Mouse (Mus musculus) gastrocnemius, postnatal 36 days (tissue): Measurements from ENCODE around the gene Usp33. TPM values are rescaled to one million over a fixed set of nuclear protein-coding genes. Genes with fewer than 3 reads are reported as not detected.

Experiments
- DNase-seq, 2 experiments: peaks; one replicate each; pipeline ENCODE4 v3.0.0; 2022
- intact Hi-C: fragments of 180-260 bp; cut with DNase I; formaldehyde crosslinking; loops from one replicate; pipeline ENCODE4 v1.15.1; 2025
- total RNA-seq, 2 experiments: library from RNA; stranded (reverse); gene quantifications; 2 replicates each; pipeline ENCODE4 v1.2.3; 2021

The Usp33 gene
- total RNA-seq, 2 experiments from 2014 or later, result 17.9 to 19.4 TPM

- DNase-seq, result no peak
- intact Hi-C loops, result no loop called here
These were observed 10.2 kb upstream of the Usp33 start for GRCm38 (mm10) chr3:152336085-152336484.

GRCm38 (mm10) chr3:152339862-152340557, 6.3 kb upstream of the Usp33 start, which contains the start of gene Miga1:
Gene Miga1 (minus strand): TSS chr3:152340407.
- intact Hi-C loops, result no loop called here
- peak; percentile 28 to 35 for DNase-seq

- no peak for DNase-seq
- intact Hi-C loops, result no loop called here
These were observed 3.2 kb upstream of the Usp33 start for GRCm38 (mm10) chr3:152342961-152343517.

GRCm38 (mm10) chr3:152346633-152347141, 409 bp downstream of the Usp33 start:
- intact Hi-C loops, result no loop called here
- DNase-seq, result peak; percentile 9 to 48

- DNase-seq, result no peak
- intact Hi-C loops, result no loop called here
These were observed 949 bp downstream of the Usp33 start for GRCm38 (mm10) chr3:152347227-152347626.

- DNase-seq, result no peak
- intact Hi-C loops, result no loop called here
These were observed 1.9 kb downstream of the Usp33 start for GRCm38 (mm10) chr3:152348011-152348830.

GRCm38 (mm10) chr3:152350431-152350830, 4.2 kb downstream of the Usp33 start:
- intact Hi-C loops, result no loop called here
- no peak for DNase-seq

GRCm38 (mm10) chr3:152350966-152351365, 4.7 kb downstream of the Usp33 start:
- intact Hi-C loops, result no loop called here
- DNase-seq, result no peak

GRCm38 (mm10) chr3:152352289-152352688, 6.0 kb downstream of the Usp33 start:
- intact Hi-C loops, result no loop called here
- no peak for DNase-seq

- DNase-seq, result no peak
- intact Hi-C loops, result no loop called here
These were observed 7.3 kb downstream of the Usp33 start for GRCm38 (mm10) chr3:152353434-152354177.

GRCm38 (mm10) chr3:152355361-152355760, 9.1 kb downstream of the Usp33 start:
- intact Hi-C loops, result no loop called here
- DNase-seq, result no peak

GRCm38 (mm10) chr3:152356751-152357150, 10.5 kb downstream of the Usp33 start:
- no peak for DNase-seq
- intact Hi-C loops, result no loop called here

GRCm38 (mm10) chr3:152359151-152359550, 12.9 kb downstream of the Usp33 start:
- peak; percentile 20 to 41 for DNase-seq
- intact Hi-C loops, result no loop called here

GRCm38 (mm10) chr3:152364181-152364580, 17.9 kb downstream of the Usp33 start:
- intact Hi-C loops, result no loop called here
- no peak for DNase-seq

- intact Hi-C loops, result no loop called here
- DNase-seq, result no peak
These were observed 29.8 kb downstream of the Usp33 start for GRCm38 (mm10) chr3:152376063-152376462.

GRCm38 (mm10) chr3:152384106-152384505, 37.8 kb downstream of the Usp33 start:
- intact Hi-C loops, result no loop called here
- DNase-seq, result no peak

- intact Hi-C loops, result loop anchor here (2.0 kb wide), 1 partner anchor 81 kb away; no protein-coding TSS in a partner anchor
- peak; percentile 81 to 88 for DNase-seq
These were observed 49.3 kb downstream of the Usp33 start, which contains the start of gene Zzz3 for GRCm38 (mm10) chr3:152395350-152396277. Gene Zzz3 (plus strand): TSS chr3:152395473.

- intact Hi-C loops, result loop anchor here (2.0 kb wide), 1 partner anchor 80 kb away; no protein-coding TSS in a partner anchor
These were observed 50.2 kb downstream of the Usp33 start for GRCm38 (mm10) chr3:152396278-152396987.

GRCm38 (mm10) chr3:152396988-152397314, 50.7 kb downstream of the Usp33 start:
- DNase-seq, result peak in 1 of 2 experiments; percentile 27
- intact Hi-C loops, result loop anchor here (2.0 kb wide), 1 partner anchor 80 kb away; no protein-coding TSS in a partner anchor

More at GRCm38 (mm10) chr3:152396278-152396987, 50.2 kb downstream of the Usp33 start:
- peak; percentile 96 to 100 for DNase-seq
